Mouse (Mus musculus): ENCODE results near the gene Maged2. TPM values are rescaled to one million over a fixed set of nuclear protein-coding genes. Genes with fewer than 3 reads are reported as not detected.

The Maged2 gene
- polyA plus RNA-seq, 1 experiment from 2014 or later = 556 TPM

Other genes with a start within 250 kb of the Maged2 start
- gene Pfkfb1, start 226.1 kb downstream of the Maged2 start, polyA plus RNA-seq (2015; fragmentation: Nextera tagmentation; extraction: Ambion mirVana) = 4.5 and 4.9 TPM in 2 replicates
- 16.1 and 17.2 TPM in 2 replicates for gene Apex2, start 224.5 kb downstream of the Maged2 start, polyA plus RNA-seq (2015; fragmentation: Nextera tagmentation; extraction: Ambion mirVana)
- 67.5 and 79.1 TPM in 2 replicates for gene Tro, start 156.8 kb downstream of the Maged2 start, polyA plus RNA-seq (2015; fragmentation: Nextera tagmentation; extraction: Ambion mirVana)
- 71.3 and 82.0 TPM in 2 replicates for gene Gnl3l, start 203.0 kb upstream of the Maged2 start, polyA plus RNA-seq (2015; fragmentation: Nextera tagmentation; extraction: Ambion mirVana)
- gene Fgd1, start 231.8 kb upstream of the Maged2 start, polyA plus RNA-seq (2015; fragmentation: Nextera tagmentation; extraction: Ambion mirVana) = 13.3 and 15.1 TPM in 2 replicates

All from neural tube, embryonic 15.5 days (tissue).